Mouse (Mus musculus): Measurements from ENCODE around the gene Adamtsl5. TPM values are rescaled to one million over a fixed set of nuclear protein-coding genes. Genes with fewer than 3 reads are reported as not detected.

Adamtsl5 gene
- total and polyA plus RNA-seq, 3 experiments = 5.4 to 33.4 (median 16.9) TPM

DNA sequence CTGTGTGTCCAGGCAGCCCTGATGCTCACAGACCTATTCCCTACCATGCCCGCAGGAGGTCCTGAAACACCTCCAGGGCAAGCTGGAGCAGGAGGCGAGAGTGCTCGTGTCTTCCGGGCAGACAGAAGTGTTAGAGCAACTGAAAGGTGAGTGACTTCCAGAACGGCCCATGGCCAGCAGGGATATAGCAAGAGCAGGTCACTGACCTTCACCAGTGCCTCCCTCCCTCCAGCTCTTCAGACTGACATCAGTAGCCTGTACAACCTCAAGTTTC lies 46.2 kb downstream of the Adamtsl5 start:
- DNase-seq (ENCODE audit: low spot score) = no peak
- TF ChIP-seq CTCF (IDR thresholded peaks at IDR 0.05; ENCODE audit: low read depth, low read length) = no peak
- no peak for TF ChIP-seq GATA1 (IDR thresholded peaks at IDR 0.05; ENCODE audit: borderline replicate concordance, low read length)
- TF ChIP-seq POLR2AphosphoS5 (IDR thresholded peaks at IDR 0.05; ENCODE audit: insufficient replicate concordance, low read depth, low read length) = no peak
- TF ChIP-seq TAL1 (conservative IDR thresholded peaks at IDR 0.05; ENCODE audit: low read depth, low read length) = no peak
- TF ChIP-seq GATA2 (IDR thresholded peaks at IDR 0.05; ENCODE audit: borderline replicate concordance, low read depth, low read length) = no peak
- no peak for ATAC-seq (ENCODE audit: extremely low read depth, insufficient number of reproducible peaks, low FRiP score, poor library complexity, severe bottlenecking)
- Histone ChIP-seq H3K4me1 (ENCODE audit: insufficient read depth, low read depth, low read length) (peaks cover 23% of the 10 kb centered on the region), H3K4me3 (ENCODE audit: low read depth, low read length) (no peak overlapping the region), H3K36me3 (replicated peaks) (no peaks in the 10 kb centered on the region), H3K9me3 (replicated peaks) (no peaks in the 10 kb centered on the region), H3K27me3 (ENCODE audit: insufficient read depth, low read length) (peaks cover 92% of the 10 kb centered on the region)

DNA sequence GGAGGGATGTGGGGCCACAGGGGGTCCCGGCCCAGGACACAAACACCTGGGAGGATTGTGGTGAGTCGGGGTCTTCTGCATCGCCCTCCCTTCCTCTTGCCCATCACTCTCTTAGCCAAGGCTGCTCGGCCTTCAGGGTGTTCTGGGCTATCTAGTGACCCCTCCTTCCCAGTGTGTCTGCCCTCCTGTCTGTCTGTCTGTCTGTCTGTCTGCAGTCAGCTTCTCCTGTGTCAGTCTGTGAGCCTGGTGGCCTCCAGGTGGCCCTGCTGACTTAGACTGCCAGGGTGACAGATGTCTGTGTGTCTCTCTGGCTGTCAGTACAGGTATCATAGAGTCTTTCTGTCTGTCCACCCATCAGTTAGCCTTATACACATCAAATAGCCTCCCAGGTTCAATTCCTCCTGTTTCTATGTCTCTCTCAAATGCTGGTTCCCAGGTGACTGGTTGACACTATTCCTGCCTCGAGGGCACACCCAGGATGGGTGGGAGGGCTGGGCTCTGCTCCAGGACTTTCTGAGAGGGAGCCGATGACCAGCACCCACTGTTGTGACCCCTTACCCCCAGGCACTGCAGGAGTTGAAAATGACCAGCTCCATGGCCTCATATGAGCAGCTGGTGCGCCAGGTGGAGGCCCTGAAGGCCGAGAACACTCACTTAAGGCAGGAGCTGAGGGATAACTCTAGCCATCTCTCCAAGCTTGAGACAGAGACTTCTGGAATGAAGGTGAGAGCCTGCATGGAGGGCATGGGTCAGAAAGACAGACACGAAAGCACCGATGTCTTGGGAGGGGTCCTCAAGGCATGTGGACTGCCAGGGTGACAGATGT lies 46.7 kb downstream of the Adamtsl5 start:
- H3K9me3 ChIP-seq (replicated peaks) = no peaks in the 10 kb centered on the region
- no peak overlapping the region for H3K4me3 ChIP-seq (ENCODE audit: low read depth, low read length)
- TF ChIP-seq TAL1 (conservative IDR thresholded peaks at IDR 0.05; ENCODE audit: low read depth, low read length) (no peak), CTCF (IDR thresholded peaks at IDR 0.05; ENCODE audit: low read depth, low read length) (no peak), GATA2 (IDR thresholded peaks at IDR 0.05; ENCODE audit: borderline replicate concordance, low read depth, low read length) (no peak), POLR2AphosphoS5 (IDR thresholded peaks at IDR 0.05; ENCODE audit: insufficient replicate concordance, low read depth, low read length) (no peak), GATA1 (IDR thresholded peaks at IDR 0.05; ENCODE audit: borderline replicate concordance, low read length) (no peak)
- H3K4me1 ChIP-seq (ENCODE audit: insufficient read depth, low read depth, low read length) = peaks cover 29% of the 10 kb centered on the region
- H3K36me3 ChIP-seq (replicated peaks) = no peaks in the 10 kb centered on the region
- peaks cover 92% of the 10 kb centered on the region for H3K27me3 ChIP-seq (ENCODE audit: insufficient read depth, low read length)
- DNase-seq (ENCODE audit: low spot score) (no peak), ATAC-seq (ENCODE audit: extremely low read depth, insufficient number of reproducible peaks, low FRiP score, poor library complexity, severe bottlenecking) (no peak)

DNA sequence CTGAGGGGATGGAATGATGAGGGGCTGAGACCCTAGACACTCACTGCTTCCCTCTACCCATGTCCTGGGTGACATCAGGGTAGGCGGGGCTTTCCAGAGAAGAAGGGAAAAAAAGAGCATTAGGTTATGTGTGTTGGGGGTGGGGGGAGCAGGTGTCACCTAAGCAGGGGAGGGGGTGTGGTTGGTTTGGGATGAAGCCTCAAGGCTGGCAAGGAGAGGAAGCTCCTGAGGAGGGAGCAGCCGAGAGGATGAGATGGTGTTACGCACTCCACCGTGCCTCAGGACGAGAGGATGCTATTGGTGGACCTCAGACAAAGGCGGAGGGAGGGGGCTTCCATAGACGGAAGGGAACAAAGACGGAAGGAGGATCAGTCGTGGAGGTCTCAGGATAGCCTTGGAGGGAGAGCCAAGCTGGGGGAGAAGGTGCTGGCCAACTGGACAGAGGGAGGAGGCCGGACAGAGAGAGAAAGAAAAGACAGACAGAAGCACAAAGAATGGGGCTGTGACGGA lies 47.5 kb downstream of the Adamtsl5 start:
- ATAC-seq (ENCODE audit: extremely low read depth, insufficient number of reproducible peaks, low FRiP score, poor library complexity, severe bottlenecking) (no peak), DNase-seq (ENCODE audit: low spot score) (no peak)
- no peaks in the 10 kb centered on the region for H3K9me3 ChIP-seq (replicated peaks)
- no peak overlapping the region for H3K4me3 ChIP-seq (ENCODE audit: low read depth, low read length)
- H3K27me3 ChIP-seq (ENCODE audit: insufficient read depth, low read length) = peaks cover 86% of the 10 kb centered on the region
- peaks cover 36% of the 10 kb centered on the region for H3K4me1 ChIP-seq (ENCODE audit: insufficient read depth, low read depth, low read length)
- TF ChIP-seq TAL1 (conservative IDR thresholded peaks at IDR 0.05; ENCODE audit: low read depth, low read length) = no peak
- TF ChIP-seq GATA1 (IDR thresholded peaks at IDR 0.05; ENCODE audit: borderline replicate concordance, low read length) = no peak
- TF ChIP-seq POLR2AphosphoS5 (IDR thresholded peaks at IDR 0.05; ENCODE audit: insufficient replicate concordance, low read depth, low read length) = no peak
- TF ChIP-seq GATA2 (IDR thresholded peaks at IDR 0.05; ENCODE audit: borderline replicate concordance, low read depth, low read length) = no peak
- no peak for TF ChIP-seq CTCF (IDR thresholded peaks at IDR 0.05; ENCODE audit: low read depth, low read length)
- H3K36me3 ChIP-seq (replicated peaks) = no peaks in the 10 kb centered on the region

DNA sequence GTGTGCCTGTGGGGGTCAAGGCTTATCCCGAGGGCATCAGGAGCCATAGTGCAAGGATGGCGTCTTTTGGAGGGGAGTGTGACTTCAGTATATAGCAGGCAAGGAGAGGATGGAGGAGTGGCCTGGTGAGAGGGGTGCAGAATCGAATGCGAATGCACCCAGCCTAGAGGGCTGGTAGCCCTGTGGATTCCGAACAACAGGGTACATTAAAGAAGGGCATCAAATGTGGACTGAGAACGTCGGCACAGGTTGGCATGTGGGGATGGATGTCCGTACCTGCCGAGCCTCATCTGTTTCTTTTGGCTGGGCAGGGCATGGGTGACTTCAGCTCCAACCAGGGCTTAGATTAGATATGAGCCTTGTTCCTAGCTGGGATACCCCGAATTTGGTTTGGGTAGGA lies 48.4 kb downstream of the Adamtsl5 start:
- Histone ChIP-seq H3K4me1 (ENCODE audit: insufficient read depth, low read depth, low read length) (peaks cover 42% of the 10 kb centered on the region), H3K4me3 (ENCODE audit: low read depth, low read length) (no peak overlapping the region), H3K36me3 (replicated peaks) (peaks cover 8% of the 10 kb centered on the region), H3K27me3 (ENCODE audit: insufficient read depth, low read length) (peaks cover 77% of the 10 kb centered on the region), H3K9me3 (replicated peaks) (no peaks in the 10 kb centered on the region)
- TF ChIP-seq TAL1 (conservative IDR thresholded peaks at IDR 0.05; ENCODE audit: low read depth, low read length) (no peak), GATA2 (IDR thresholded peaks at IDR 0.05; ENCODE audit: borderline replicate concordance, low read depth, low read length) (no peak)
- no peak for DNase-seq (ENCODE audit: low spot score)
- no peak for ATAC-seq (ENCODE audit: extremely low read depth, insufficient number of reproducible peaks, low FRiP score, poor library complexity, severe bottlenecking)

DNA sequence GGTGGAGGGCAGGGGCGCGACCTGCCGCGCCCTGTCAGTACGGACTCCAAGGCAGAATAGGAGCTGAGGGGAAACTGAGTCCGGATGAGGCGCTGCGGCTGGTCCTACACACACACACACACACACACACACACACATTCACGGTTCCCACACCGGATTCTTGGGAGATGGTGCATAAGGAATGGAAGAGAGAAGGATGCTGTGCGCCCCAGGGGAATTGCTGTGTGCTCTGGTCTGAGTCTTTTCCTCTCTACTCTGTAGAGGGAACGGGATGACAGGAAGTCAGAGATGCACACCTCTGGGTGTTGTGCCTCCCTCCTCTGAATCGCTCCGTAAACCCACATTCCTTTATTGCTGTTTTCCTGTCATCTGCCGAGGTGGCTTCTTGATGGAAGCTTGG lies 48.9 kb downstream of the Adamtsl5 start:
- ATAC-seq (ENCODE audit: extremely low read depth, insufficient number of reproducible peaks, low FRiP score, poor library complexity, severe bottlenecking) (no peak), DNase-seq (ENCODE audit: low spot score) (no peak)
- TF ChIP-seq POLR2AphosphoS5 (IDR thresholded peaks at IDR 0.05; ENCODE audit: insufficient replicate concordance, low read depth, low read length) = no peak
- no peak for TF ChIP-seq TAL1 (conservative IDR thresholded peaks at IDR 0.05; ENCODE audit: low read depth, low read length)
- TF ChIP-seq GATA1 (IDR thresholded peaks at IDR 0.05; ENCODE audit: borderline replicate concordance, low read length) = no peak
- no peak for TF ChIP-seq GATA2 (IDR thresholded peaks at IDR 0.05; ENCODE audit: borderline replicate concordance, low read depth, low read length)
- TF ChIP-seq CTCF (IDR thresholded peaks at IDR 0.05; ENCODE audit: low read depth, low read length) = no peak
- Histone ChIP-seq H3K27me3 (ENCODE audit: insufficient read depth, low read length) (peaks cover 72% of the 10 kb centered on the region), H3K36me3 (replicated peaks) (peaks cover 13% of the 10 kb centered on the region), H3K4me1 (ENCODE audit: insufficient read depth, low read depth, low read length) (peaks cover 42% of the 10 kb centered on the region), H3K4me3 (ENCODE audit: low read depth, low read length) (no peak overlapping the region), H3K9me3 (replicated peaks) (no peaks in the 10 kb centered on the region)

DNA sequence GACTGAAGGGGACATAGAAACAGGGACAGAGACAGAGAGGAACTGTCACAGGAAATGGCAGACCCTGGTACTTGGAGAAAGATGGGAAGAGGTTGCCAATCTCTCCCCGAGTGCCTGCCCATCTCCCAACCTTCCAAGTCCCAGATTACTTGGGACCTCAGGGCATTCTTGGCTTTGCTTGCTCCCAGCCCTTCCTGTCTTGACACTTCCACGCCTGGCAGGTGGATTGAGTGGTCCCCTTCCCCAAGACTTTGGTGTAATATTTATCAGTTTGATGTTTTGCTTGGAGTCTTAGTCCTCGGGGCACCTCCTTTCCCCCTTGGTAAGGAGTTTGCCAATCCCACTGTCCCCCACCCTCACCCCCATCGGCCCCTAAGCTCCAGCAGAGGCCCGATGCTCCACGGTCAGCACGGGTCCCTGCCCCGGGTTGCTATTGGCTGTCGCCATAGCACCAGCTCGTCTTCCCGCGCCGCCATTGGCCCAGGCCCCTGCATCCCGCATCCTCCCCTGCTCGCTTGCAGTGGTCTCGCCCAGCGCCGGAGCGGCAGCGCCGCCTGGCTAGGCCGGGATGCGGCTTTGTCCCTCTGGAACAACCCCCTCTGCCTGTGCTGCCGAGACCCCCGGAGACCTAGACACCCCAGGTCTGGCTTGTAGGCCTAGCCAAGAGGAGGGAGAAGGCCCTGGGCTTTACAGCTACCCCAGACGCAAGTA lies 49.5 kb downstream of the Adamtsl5 start:
- H3K27me3 ChIP-seq (ENCODE audit: insufficient read depth, low read length) = peaks cover 69% of the 10 kb centered on the region
- H3K4me3 ChIP-seq (ENCODE audit: low read depth, low read length) = no peak overlapping the region
- H3K36me3 ChIP-seq (replicated peaks) = peaks cover 19% of the 10 kb centered on the region
- H3K9me3 ChIP-seq (replicated peaks) = no peaks in the 10 kb centered on the region
- DNase-seq (ENCODE audit: low spot score) (no peak), ATAC-seq (ENCODE audit: extremely low read depth, insufficient number of reproducible peaks, low FRiP score, poor library complexity, severe bottlenecking) (no peak)
- H3K4me1 ChIP-seq (ENCODE audit: insufficient read depth, low read depth, low read length) = peaks cover 47% of the 10 kb centered on the region
- no peak for TF ChIP-seq GATA1 (IDR thresholded peaks at IDR 0.05; ENCODE audit: borderline replicate concordance, low read length)
- no peak for TF ChIP-seq POLR2AphosphoS5 (IDR thresholded peaks at IDR 0.05; ENCODE audit: insufficient replicate concordance, low read depth, low read length)
- TF ChIP-seq CTCF (IDR thresholded peaks at IDR 0.05; ENCODE audit: low read depth, low read length) = no peak
- TF ChIP-seq GATA2 (IDR thresholded peaks at IDR 0.05; ENCODE audit: borderline replicate concordance, low read depth, low read length) = no peak
- TF ChIP-seq TAL1 (conservative IDR thresholded peaks at IDR 0.05; ENCODE audit: low read depth, low read length) = no peak
